Mouse (Mus musculus): ENCODE measurements around the gene Olfr495.

The Olfr495 gene

GRCm38 (mm10) chr7:108392867-108393266 is at the start of gene Olfr495:
Gene Olfr495, plus strand, starts transcription at chr7:108393167.
- DNase-seq (ENCODE audit: low spot score in 2 of 2) = no peak

- DNase-seq (ENCODE audit: low spot score in 2 of 2) = no peak
Measured at GRCm38 (mm10) chr7:108346879-108347278, 46.1 kb upstream of the Olfr495 start, which contains the start of gene Olfr493. Gene Olfr493, minus strand, starts transcription at chr7:108346979.

- no peak for DNase-seq (ENCODE audit: low spot score in 2 of 2)
Measured at GRCm38 (mm10) chr7:108365035-108365434, 27.9 kb upstream of the Olfr495 start, which contains the start of gene Olfr494. Gene Olfr494, plus strand, starts transcription at chr7:108365335.

GRCm38 (mm10) chr7:108420121-108420520 is 27.2 kb downstream of the Olfr495 start, which contains the start of gene Olfr497:
Gene Olfr497, plus strand, starts transcription at chr7:108420421.
- DNase-seq (ENCODE audit: low spot score in 2 of 2) = no peak
